Mouse (Mus musculus): ENCODE measurements around the gene Grtp1.

DNA sequence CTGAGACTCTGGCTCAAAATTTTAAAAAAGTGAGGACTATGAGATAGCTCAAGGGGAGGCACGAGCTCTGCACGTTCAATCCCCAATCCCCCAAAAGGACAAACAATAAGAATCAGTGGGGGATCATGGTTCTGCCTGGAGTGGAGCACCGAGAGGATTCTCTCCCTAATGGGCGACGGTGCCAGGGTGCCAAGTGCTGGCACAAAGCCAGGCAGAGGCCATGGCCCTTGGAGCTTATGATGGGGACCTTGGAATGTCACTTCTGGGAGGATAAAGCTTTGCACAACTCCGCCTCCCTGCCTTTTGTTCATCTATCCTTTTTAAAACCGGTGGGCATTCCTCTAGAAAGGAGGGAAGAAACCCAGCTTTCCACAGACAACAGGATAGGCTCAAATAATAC is 12.8 kb downstream of the Grtp1 start:
- TF ChIP-seq CTCF (conservative IDR thresholded peaks at IDR 0.05; ENCODE audit: low read length) = no peak
- no peak for TF ChIP-seq NANOG (IDR thresholded peaks at IDR 0.05; ENCODE audit: borderline replicate concordance, low read length)
- no peak for TF ChIP-seq POU5F1 (IDR thresholded peaks at IDR 0.05; ENCODE audit: borderline replicate concordance, low read length)

Data from E14TG2a.4 (cell line).